Mouse (Mus musculus) spleen, adult 2 months (tissue): ENCODE results near the gene Mrvi1.

Experiments used
- CTCF ChIP-seq: fragments of 200-500 bp; IDR thresholded peaks from 2 replicates; pipeline ENCODE4 v1.5.1; 2011; ENCODE audit warnings: mild to moderate bottlenecking, inconsistent platforms; ENCODE audit not compliant: insufficient read depth, insufficient read length, insufficient replicate concordance; ENCODE audit errors: extremely low read depth
- POLR2A ChIP-seq: fragments of 200-500 bp; IDR thresholded peaks from 2 replicates; pipeline ENCODE4 v1.6.1; 2011; ENCODE audit warnings: low read depth, low read length, inconsistent platforms

GRCm38 (mm10) chr7:110860129-110860528 is 122.1 kb downstream of the Mrvi1 start:
- no peak for TF ChIP-seq POLR2A
- no peak for TF ChIP-seq CTCF
